Mouse (Mus musculus): ENCODE measurements around the gene Olfm2.

The Olfm2 gene

GRCm38 (mm10) chr9:20745129-20745966, 801 bp downstream of the Olfm2 start:
- DNase-seq (ENCODE audit: low spot score), result no peak

DNA sequence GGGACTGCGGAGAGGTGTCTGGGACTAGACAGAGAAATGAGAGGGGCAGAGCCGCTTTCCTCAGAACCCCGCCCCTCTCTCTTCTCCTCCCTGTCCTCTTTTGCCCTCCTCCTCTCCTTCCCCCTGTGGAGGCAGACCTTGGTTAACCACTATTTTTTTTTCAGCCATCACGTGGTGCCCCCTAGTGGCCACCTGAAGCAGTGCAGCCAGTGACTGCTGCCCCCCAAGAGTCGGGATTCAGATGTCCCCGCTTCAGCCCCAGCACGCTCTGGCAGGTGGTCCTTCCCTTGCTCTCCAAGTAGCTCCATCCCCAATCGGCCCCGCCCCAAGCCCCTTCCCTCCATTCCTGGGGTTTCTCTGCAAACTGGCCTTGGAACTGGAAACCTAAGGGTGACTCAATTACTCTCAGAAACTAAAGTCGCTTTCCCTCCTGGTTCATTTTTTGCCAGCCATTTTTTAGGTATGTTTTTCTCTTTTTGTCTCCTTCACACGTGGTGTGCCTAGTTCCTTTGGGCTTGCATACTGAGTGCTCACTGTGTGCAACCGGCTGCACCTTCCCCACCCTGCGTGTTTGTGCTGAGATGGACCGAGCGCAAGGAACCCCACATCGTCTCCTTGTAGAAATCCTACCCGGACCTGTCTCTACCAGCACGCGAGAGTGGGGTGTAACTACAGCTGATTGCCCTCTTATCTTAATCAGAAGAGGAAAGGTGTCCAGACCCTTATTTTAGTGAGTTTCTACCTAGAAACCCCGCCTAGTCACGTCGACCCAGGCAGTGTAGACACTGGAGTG, 2.0 kb downstream of the Olfm2 start:
- DNase-seq (ENCODE audit: low spot score), result no peak

GRCm38 (mm10) chr9:20740407-20740806, 5.7 kb downstream of the Olfm2 start:
- DNase-seq (ENCODE audit: low spot score), result peak; percentile 79

GRCm38 (mm10) chr9:20738251-20738999, 7.7 kb downstream of the Olfm2 start:
- peak; percentile 28 for DNase-seq (ENCODE audit: low spot score)

GRCm38 (mm10) chr9:20737227-20737626, 8.9 kb downstream of the Olfm2 start:
- DNase-seq (ENCODE audit: low spot score), result no peak

DNA sequence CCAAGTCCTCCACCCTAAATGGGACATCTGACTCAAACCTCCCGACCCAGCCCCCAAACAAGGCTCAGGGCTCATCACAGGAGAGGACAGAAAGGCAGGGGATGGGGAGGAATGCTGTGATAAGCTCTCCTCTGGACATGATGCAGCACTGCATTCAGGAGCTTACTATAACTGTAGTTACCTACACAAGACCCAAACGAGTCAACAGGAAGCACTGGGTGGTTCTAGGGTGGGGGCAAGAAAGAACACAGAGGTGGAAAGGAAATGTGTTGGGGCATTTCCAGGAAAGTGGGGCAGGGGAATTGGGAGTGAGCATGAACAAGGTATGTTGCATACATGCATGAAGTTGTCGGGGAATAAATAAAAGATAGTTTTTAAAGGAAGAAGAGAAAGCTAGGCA, 11.5 kb downstream of the Olfm2 start:
- DNase-seq (ENCODE audit: low spot score), result no peak

DNA sequence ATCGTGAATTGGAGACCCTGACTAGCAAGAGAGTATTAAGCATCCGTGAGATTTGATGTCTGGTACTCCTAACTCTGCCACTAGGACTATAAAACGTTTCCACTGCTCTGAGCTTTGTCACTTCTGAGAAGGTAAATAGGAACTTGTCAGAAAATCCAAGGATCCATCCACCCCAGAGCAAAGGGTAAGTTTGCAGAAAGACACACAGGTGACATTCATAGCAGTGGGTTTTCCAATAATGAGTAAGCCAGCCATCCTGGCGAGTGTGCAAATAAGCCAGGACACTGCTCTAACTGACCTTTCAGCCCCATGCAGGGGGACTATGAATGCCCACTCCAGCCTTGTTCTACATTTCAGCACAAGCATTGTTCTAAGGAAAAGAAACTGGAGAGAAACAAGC, 14.4 kb downstream of the Olfm2 start:
- DNase-seq (ENCODE audit: low spot score), result no peak

DNA sequence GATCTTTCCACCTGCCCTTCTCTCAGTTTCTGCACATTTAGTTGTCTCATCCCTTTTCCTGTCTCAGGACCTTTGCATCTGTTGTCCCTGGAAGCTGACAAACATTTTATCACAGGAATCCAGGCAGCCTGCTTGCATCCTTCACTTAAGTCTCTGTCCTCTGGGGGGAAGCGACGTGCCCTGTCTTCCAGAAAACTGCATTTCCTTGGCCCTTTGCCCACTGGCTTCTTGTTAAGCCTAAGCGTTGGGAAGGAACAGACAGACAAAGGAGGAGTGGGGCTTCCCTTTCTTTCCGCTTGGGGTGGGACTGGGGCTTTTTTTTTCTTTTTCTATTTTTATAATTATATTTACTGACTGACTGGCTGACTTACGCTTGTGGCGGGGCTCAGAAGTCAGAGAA, 16.7 kb downstream of the Olfm2 start:
- peak; percentile 57 for DNase-seq (ENCODE audit: low spot score)

DNA sequence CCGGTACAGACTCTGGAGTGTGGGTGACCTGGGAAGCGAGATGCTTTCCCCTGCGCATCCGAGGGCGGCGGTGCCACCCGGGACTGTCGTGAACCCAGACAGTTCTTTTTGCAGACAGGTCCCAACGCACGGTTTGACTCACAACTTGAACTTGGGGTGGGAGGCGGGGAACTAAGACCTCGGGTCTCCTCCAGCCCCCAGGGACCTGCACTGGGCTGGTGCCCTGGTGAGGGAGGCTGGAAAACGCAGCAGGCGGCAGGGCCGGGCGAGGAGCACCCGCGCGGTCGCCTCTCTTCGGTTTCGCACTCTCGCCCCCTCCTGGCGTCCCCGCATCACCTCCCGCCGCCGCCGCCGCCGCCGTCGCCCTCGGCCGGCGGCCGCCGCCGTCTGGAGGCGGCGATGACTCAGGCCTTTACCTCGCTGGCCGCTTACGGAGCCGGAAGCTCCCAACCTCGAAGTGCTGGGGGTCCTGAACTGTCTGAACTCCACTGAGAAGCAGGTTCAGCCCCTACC, 18.5 kb downstream of the Olfm2 start:
- peak; percentile 75 for DNase-seq (ENCODE audit: low spot score)

- peak; percentile 21 for DNase-seq (ENCODE audit: low spot score)
Measured at GRCm38 (mm10) chr9:20726859-20727600, 19.1 kb downstream of the Olfm2 start.

DNA sequence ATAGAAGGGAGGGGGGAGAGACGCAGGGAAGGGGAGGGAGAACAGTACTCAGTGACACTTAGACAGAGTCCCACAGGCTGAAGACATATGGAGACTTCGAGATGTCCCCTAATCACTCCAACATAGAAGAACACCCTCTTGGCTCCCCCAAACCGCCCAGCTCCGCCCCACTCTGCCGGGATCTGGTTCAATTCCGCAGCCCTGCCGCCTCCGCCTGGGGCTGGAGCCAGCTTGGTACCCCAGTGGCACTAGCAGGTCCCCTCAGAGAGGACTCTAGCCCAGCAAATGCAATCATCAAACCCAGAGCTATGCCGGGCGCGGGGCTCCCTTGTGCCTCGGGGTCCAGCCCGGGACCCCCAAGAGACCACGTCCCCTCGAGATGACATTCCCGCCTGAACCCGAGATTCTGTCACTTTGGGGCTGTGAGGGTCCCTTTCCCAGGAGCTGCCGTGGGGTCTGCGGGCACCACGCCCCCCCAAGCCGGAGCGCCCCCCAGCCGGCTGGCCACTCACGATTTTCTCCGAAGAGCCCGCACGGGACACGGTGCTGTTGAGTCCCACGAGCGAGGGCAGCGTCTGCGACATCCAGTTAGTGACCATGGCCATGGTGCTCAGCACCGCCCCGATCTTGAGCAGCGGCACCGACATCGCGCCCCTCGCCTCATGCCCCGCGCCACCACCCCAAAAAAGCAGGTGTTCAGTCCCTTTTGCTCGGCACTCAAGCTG, 19.9 kb downstream of the Olfm2 start:
- no peak for DNase-seq (ENCODE audit: low spot score)

DNA sequence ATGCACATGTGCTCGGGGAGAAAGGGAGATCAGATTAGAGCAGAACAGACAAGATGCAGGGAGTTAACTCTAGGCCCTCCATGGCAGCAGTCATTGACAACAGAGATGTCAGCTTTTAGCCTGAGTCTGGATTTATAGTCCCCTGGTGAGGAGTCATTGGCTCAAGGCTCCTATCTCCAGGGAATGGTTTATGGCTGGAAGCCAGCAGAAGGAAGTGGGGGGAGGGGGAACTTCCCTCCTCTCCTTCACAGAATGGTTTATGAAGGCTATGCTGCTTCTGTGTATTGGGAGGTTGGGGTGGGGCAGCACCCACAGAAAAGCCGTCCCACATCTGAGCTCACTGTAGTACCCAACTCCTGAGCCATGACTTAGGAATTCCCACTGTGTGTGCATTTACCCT, 24.6 kb downstream of the Olfm2 start:
- DNase-seq (ENCODE audit: low spot score), result peak; percentile 80

- DNase-seq (ENCODE audit: low spot score), result no peak
Measured at GRCm38 (mm10) chr9:20715332-20715731, 30.8 kb downstream of the Olfm2 start.

DNA sequence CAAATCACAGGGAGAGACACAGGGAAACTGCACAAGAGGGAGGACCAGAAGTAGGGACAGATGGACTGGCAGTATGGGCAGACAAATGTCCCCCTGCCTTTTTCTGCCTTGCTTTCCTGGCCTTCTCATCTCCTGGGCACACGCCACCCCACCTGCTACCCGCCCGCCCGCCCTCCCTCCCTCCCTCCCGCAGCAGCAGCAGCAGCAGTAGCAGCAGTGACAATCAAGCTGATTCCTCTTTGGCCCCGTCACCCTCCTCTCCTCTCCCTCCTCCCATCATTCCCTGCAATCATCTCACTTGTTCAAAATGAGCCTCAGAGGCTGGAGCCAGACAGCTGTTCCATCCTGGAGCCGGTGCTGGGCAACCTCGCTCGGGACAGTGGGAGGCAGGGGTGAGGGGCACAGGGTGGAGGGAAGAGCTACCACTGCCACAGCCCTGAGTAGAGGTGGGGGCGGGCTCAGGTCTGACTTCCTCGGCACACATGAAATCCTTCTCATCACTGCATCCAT, 32.6 kb downstream of the Olfm2 start:
- DNase-seq (ENCODE audit: low spot score), result peak; percentile 33

DNA sequence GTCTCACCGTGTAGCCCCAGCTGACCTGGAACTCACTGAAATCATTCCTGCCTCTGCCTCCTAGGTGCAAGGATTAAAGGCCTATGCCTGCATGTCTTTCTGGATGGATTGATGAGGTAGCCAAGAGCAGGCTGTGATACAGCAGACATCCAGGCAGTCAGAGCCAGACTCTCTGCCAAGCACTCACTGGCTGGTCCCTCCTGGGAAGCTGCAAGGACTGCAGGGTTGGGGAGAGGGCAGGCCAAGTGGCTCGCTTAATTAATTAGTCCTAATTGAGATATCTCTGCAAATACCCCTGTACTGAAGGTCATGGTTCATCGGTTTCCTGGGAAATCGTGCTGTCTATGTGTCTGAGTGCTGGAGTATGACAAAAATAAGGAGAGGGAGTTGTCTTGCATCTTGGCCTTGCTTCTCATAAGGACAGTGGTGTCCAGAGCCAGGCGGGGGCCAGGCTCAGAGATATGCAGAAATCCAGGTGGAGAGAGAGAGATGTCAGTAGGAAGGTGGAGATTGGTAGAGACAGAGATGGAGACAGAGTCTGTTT, 33.1 kb downstream of the Olfm2 start:
- DNase-seq (ENCODE audit: low spot score), result peak; percentile 30

DNA sequence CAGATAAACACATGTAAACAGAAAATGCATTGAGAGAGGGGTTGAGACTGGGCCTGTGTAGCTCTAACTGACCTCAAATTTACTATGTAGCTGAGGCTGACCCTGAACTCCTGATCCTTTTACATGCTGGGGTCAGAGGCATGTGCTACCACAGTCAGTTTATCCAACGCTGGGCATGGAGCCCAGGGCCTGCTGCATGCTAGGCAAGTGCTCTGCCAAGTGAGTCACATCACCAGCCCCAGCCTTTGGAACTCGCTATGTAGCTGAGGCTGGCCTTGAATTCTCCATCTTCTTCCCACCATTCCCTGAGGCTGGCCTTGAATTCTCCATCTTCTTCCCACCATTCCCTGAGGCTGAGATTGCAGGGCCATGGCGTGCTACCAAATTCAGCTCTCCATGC, 35.7 kb downstream of the Olfm2 start:
- DNase-seq (ENCODE audit: low spot score), result no peak

DNA sequence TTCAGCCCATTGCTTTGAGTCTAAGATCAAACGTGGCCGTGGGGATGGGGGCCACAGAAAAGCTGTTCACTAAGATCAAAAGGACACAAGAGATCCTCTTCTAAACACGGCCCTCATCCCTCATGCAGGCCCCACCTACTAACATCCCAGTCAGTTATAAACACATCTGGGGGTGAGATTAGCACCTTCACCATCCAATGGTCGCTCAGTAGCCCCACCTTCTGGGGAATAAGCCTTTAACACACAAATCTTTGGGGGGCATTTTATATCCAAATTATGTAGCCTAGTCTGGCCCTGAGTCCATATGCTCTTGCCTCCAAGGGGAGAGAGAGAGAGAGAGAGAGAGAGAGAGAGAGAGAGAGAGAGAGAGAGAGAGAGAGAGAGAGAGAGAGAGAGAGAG, 40.2 kb downstream of the Olfm2 start:
- DNase-seq (ENCODE audit: low spot score), result no peak

DNA sequence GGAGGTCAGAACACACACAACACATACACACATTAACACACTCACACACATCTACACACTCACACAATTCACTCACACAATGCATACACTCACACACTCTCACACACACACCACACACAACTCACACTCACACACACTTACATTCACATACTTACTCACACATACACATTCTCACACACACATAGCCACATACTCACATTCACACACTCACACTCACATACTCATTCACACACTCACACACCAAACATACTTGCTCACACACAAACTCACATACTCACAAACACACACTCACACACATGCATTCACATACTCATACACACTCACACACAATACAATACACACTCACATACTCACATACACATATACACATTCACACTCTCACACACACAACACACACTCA, 40.7 kb downstream of the Olfm2 start:
- no peak for DNase-seq (ENCODE audit: low spot score)

- DNase-seq (ENCODE audit: low spot score), result no peak
Measured at GRCm38 (mm10) chr9:20703832-20704380, 42.2 kb downstream of the Olfm2 start.

DNA sequence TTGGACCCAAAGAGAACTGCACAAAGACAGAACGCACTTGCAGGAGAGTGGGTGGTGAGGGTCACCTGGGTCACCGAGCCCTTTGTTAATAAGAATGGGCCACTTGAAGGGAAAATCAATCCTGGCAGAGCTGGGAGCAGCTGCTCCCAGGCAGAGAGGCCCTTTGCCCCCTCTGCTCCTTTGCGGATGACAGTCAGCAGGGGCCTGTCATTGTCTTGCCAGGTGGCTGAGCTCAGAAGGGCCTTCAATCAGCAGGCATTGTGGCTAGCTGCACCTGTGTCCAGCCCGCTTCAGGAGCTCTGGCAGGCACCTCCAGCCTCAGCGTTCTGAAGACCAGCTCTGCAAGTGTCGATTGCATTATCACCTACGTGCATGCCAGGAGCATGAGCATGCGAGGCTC, 48.7 kb downstream of the Olfm2 start:
- no peak for DNase-seq (ENCODE audit: low spot score)
